In the genomic region with DNA sequence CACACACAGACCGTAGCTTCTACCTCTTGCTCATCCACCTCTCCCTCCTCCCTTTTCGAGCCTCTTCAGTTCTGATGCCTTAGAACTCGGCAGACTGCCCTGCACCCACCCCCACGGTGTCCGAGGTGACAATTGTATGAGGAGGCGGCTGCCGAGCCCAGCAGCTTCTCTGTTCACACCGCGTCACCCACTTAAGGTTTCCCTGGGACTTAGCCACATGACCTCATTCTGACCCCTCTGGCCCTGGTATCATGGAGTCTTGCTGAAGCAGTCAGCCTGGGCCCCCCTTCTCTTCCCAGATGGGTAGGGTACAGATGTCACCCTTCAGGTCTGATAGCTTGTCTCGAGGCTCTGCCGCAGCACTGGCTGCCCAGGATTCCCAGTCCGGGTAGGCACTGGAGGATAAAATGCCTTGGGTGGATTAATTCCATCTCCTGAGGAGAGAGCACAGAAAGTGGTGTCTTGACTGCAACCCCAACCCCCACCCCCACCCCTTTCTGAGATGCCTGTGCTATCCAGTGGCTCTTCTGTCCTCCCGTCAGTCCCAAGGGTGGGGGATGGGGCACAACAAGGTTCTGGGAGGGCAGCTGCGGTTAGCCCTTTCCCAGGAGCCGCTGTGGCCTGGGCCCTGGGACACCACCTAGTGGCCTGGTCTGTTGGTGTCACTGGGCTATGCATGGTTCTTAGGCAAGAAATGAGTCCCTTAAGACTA, we compare ENCODE assay signal across 8 mouse cellular contexts. TPM values are rescaled to one million over a fixed set of nuclear protein-coding genes. Genes with fewer than 3 reads are reported as not detected.
DNase-seq lines count a peak whose midpoint lies in the region; ATAC-seq and TF ChIP-seq lines count a peak whose summit lies in the region.

No protein-coding gene starts in this region.

- ATAC-seq in forebrain, embryonic 12.5 days (ENCODE audit: low FRiP score): peak; percentile 82
- peak; percentile 61 for ATAC-seq in heart, postnatal 0 days (ENCODE audit: insufficient read depth, low read depth)
- peak; percentile 71 for ATAC-seq in liver, embryonic 16.5 days (ENCODE audit: low read depth)
- peak; percentile 69 for ATAC-seq in neural tube, embryonic 11.5 days (ENCODE audit: insufficient read depth, low FRiP score, low TSS enrichment)
- peak; percentile 25 for ATAC-seq in stomach, embryonic 15.5 days (ENCODE audit: insufficient read depth, low FRiP score, low read depth)

- H3K4me1 ChIP-seq in brown adipose tissue, adult 24 weeks (ENCODE audit: control insufficient read depth, insufficient read depth, insufficient read length, low read length): peaks cover 41% of the 10 kb centered on the region
- H3K4me1 ChIP-seq in forebrain, embryonic 12.5 days: peaks cover 53% of the 10 kb centered on the region
- peaks cover 57% of the 10 kb centered on the region for H3K4me1 ChIP-seq in heart, postnatal 0 days (ENCODE audit: control insufficient read depth, insufficient read depth)
- peaks cover 11% of the 10 kb centered on the region for H3K4me1 ChIP-seq in liver, embryonic 16.5 days (ENCODE audit: control insufficient read depth, low read depth, low read length)
- peaks cover 42% of the 10 kb centered on the region for H3K4me1 ChIP-seq in neural tube, embryonic 11.5 days (ENCODE audit: control insufficient read depth, insufficient read depth, low read length)
- H3K4me1 ChIP-seq in stomach, embryonic 15.5 days: peaks cover 69% of the 10 kb centered on the region

- WGBS in forebrain, embryonic 12.5 days: under 1% methylated on average over 15 of the region's 15 CpGs
- under 1% methylated on average over 14 of the region's 15 CpGs for WGBS in heart, postnatal 0 days
- 0% methylated on average over 14 of the region's 15 CpGs for WGBS in liver, embryonic 16.5 days (ENCODE audit: insufficient replicate concordance)
- under 1% methylated on average over 12 of the region's 15 CpGs for WGBS in neural tube, embryonic 11.5 days
- WGBS in stomach, embryonic 15.5 days: 4% methylated on average over 14 of the region's 15 CpGs

- peak; percentile 48; the same call in 1 of the 2 replicates for TF ChIP-seq EP300 in heart, postnatal 0 days (IDR thresholded peaks at IDR 0.05; ENCODE audit: low read depth)

- H3K9ac ChIP-seq in forebrain, embryonic 12.5 days: peak overlapping the region; percentile 48
- H3K9ac ChIP-seq in heart, postnatal 0 days (replicated peaks; ENCODE audit: low read depth, low read length): peak overlapping the region; percentile 22; the same call in 1 of the 2 replicates
- H3K9ac ChIP-seq in liver, embryonic 16.5 days (ENCODE audit: low read depth, low read length): no peak overlapping the region
- H3K9ac ChIP-seq in neural tube, embryonic 11.5 days (ENCODE audit: low read length): peak overlapping the region; percentile 57
- no peak overlapping the region for H3K9ac ChIP-seq in stomach, embryonic 15.5 days

- peak; percentile 78 for DNase-seq in CD4-positive, CD25-positive, alpha-beta regulatory T cell, adult 2 months (ENCODE audit: low read depth, low spot score)
- peak; percentile 94 for DNase-seq in heart, postnatal 0 days (ENCODE audit: low spot score)
- DNase-seq in kidney, postnatal 4 days: peak; percentile 94 to 96
- peak; percentile 92 for DNase-seq in neural tube, embryonic 11.5 days (ENCODE audit: low spot score)

- no peaks in the 10 kb centered on the region; the same call in 1 of the 2 replicates for H3K27me3 ChIP-seq in forebrain, embryonic 12.5 days
- H3K27me3 ChIP-seq in heart, postnatal 0 days (ENCODE audit: control insufficient read depth, insufficient read depth, low read length): no peaks in the 10 kb centered on the region
- H3K27me3 ChIP-seq in liver, embryonic 16.5 days (ENCODE audit: control insufficient read depth, insufficient read depth, low read depth, low read length): no peaks in the 10 kb centered on the region; the same call in 1 of the 2 replicates
- no peaks in the 10 kb centered on the region for H3K27me3 ChIP-seq in neural tube, embryonic 11.5 days (ENCODE audit: control insufficient read depth, insufficient read depth, low read length)
- no peaks in the 10 kb centered on the region for H3K27me3 ChIP-seq in stomach, embryonic 15.5 days (replicated peaks)

- H3K9me3 ChIP-seq in forebrain, embryonic 12.5 days: no peaks in the 10 kb centered on the region
- no peaks in the 10 kb centered on the region for H3K9me3 ChIP-seq in heart, postnatal 0 days (replicated peaks; ENCODE audit: control insufficient read depth, low read length)
- no peaks in the 10 kb centered on the region for H3K9me3 ChIP-seq in liver, embryonic 16.5 days (replicated peaks; ENCODE audit: control insufficient read depth, low read length)
- no peaks in the 10 kb centered on the region for H3K9me3 ChIP-seq in neural tube, embryonic 11.5 days (ENCODE audit: control insufficient read depth, low read length)
- H3K9me3 ChIP-seq in stomach, embryonic 15.5 days: no peaks in the 10 kb centered on the region

- peak overlapping the region; percentile 52 for H3K4me3 ChIP-seq in brown adipose tissue, adult 24 weeks (ENCODE audit: insufficient read depth, low read depth, low read length)
- H3K4me3 ChIP-seq in forebrain, embryonic 12.5 days (replicated peaks): peak overlapping the region; percentile 41
- peak overlapping the region; percentile 43 for H3K4me3 ChIP-seq in heart, postnatal 0 days (ENCODE audit: low read depth, low read length)
- H3K4me3 ChIP-seq in liver, embryonic 16.5 days (ENCODE audit: low read depth, low read length): peak overlapping the region; percentile 50
- peak overlapping the region; percentile 23 for H3K4me3 ChIP-seq in neural tube, embryonic 11.5 days (ENCODE audit: low read depth, low read length)
- H3K4me3 ChIP-seq in stomach, embryonic 15.5 days (replicated peaks): peak overlapping the region; percentile 35

- TF ChIP-seq CTCF in heart, postnatal 0 days (IDR thresholded peaks at IDR 0.05; ENCODE audit: low read depth): peak; percentile 94

- H3K27ac ChIP-seq in brown adipose tissue, adult 24 weeks (replicated peaks; ENCODE audit: low read depth, low read length): peak overlapping the region; percentile 83
- peak overlapping the region; percentile 92 for H3K27ac ChIP-seq in forebrain, embryonic 12.5 days
- H3K27ac ChIP-seq in heart, postnatal 0 days (ENCODE audit: low read depth): peak overlapping the region; percentile 99
- no peak overlapping the region for H3K27ac ChIP-seq in liver, embryonic 16.5 days (ENCODE audit: low read length)
- peak overlapping the region; percentile 96 for H3K27ac ChIP-seq in neural tube, embryonic 11.5 days (ENCODE audit: low read depth, low read length)
- H3K27ac ChIP-seq in stomach, embryonic 15.5 days: peak overlapping the region; percentile 85

- peak overlapping the region; percentile 80 for H3K4me2 ChIP-seq in forebrain, embryonic 12.5 days
- peak overlapping the region; percentile 73 for H3K4me2 ChIP-seq in heart, postnatal 0 days (ENCODE audit: low read depth, low read length)
- H3K4me2 ChIP-seq in liver, embryonic 16.5 days (ENCODE audit: low read depth, low read length): peak overlapping the region; percentile 69
- peak overlapping the region; percentile 68 for H3K4me2 ChIP-seq in neural tube, embryonic 11.5 days (ENCODE audit: low read depth)
- peak overlapping the region; percentile 74 for H3K4me2 ChIP-seq in stomach, embryonic 15.5 days

- H3K36me3 ChIP-seq in forebrain, embryonic 12.5 days (replicated peaks): no peaks in the 10 kb centered on the region
- no peaks in the 10 kb centered on the region for H3K36me3 ChIP-seq in heart, postnatal 0 days (replicated peaks; ENCODE audit: control insufficient read depth, insufficient read depth, low read length)
- H3K36me3 ChIP-seq in liver, embryonic 16.5 days (ENCODE audit: control insufficient read depth, insufficient read depth): no peaks in the 10 kb centered on the region
- H3K36me3 ChIP-seq in neural tube, embryonic 11.5 days (ENCODE audit: control insufficient read depth, insufficient read depth, low read length): no peaks in the 10 kb centered on the region
- no peaks in the 10 kb centered on the region for H3K36me3 ChIP-seq in stomach, embryonic 15.5 days

RNA-seq across cellular contexts. Expression of a gene that starts 42.4 kb away (rescaled TPM):
- 150 and 192 TPM in 2 replicates for polyA plus RNA-seq in brown adipose tissue, adult 24 weeks (2012; ENCODE audit: insufficient read depth, insufficient read length, missing spikeins)
- 62.0 and 67.5 TPM in 2 replicates for polyA plus RNA-seq in forebrain, embryonic 12.5 days (2016; fragmentation: Nextera tagmentation; extraction: Ambion mirVana)
- total RNA-seq in heart, postnatal 0 days (2014; rRNA removed; ENCODE audit: low replicate concordance): 77.6 and 240 TPM in 2 replicates
- polyA plus RNA-seq in heart, postnatal 0 days (2015; fragmentation: Nextera tagmentation; extraction: Ambion mirVana): 156 TPM in 2 replicates
- 23.5 and 26.1 TPM in 2 replicates for polyA plus RNA-seq in liver, embryonic 16.5 days (2015; fragmentation: Nextera tagmentation; extraction: Ambion mirVana)
- 76.3 and 85.5 TPM in 2 replicates for polyA plus RNA-seq in neural tube, embryonic 11.5 days (2014; fragmentation: Nextera tagmentation; extraction: Ambion mirVana)
- polyA plus RNA-seq in stomach, embryonic 15.5 days (2015; fragmentation: Nextera tagmentation; extraction: Ambion mirVana): 52.8 and 59.5 TPM in 2 replicates

Comparison
In these comparisons a context has a peak if more than half of its experiments do, and no peak if none do; other contexts are left out.
1. ATAC-seq: peak in every context shown above with its lines; median percentile 82 in forebrain, embryonic 12.5 days; 71 in liver, embryonic 16.5 days; 69 in neural tube, embryonic 11.5 days; 61 in heart, postnatal 0 days; 25 in stomach, embryonic 15.5 days.
2. H3K9ac ChIP-seq: peak in forebrain, embryonic 12.5 days (single experiment), heart, postnatal 0 days (single experiment) and neural tube, embryonic 11.5 days (single experiment); none in liver, embryonic 16.5 days (single experiment) and stomach, embryonic 15.5 days (single experiment).
3. Peak in every context shown above with its lines, with median percentiles within 50 percentile points of each other: DNase-seq, H3K4me3 ChIP-seq and H3K4me2 ChIP-seq.